Mouse (Mus musculus) heart, embryonic 10.5 days (tissue): ENCODE data around the gene Adora2b. TPM values are rescaled to one million over a fixed set of nuclear protein-coding genes. Genes with fewer than 3 reads are reported as not detected.

ENCODE experiments used
- DNase-seq: peaks from one replicate; pipeline ENCODE4 v3.0.0-alpha.2; 2017; ENCODE audit warnings: low spot score
- H3K27ac ChIP-seq: fragments of 300-500 bp; sonication (generic); 2 replicates; pipeline ENCODE4 v1.5.1; 2016; ENCODE audit warnings: mild to moderate bottlenecking
- H3K27me3 ChIP-seq: fragments of 300-500 bp; sonication (generic); 2 replicates; pipeline ENCODE4 v1.6.1; 2016; ENCODE audit warnings: mild to moderate bottlenecking; ENCODE audit not compliant: poor library complexity, insufficient read depth, severe bottlenecking
- H3K36me3 ChIP-seq: fragments of 300-500 bp; sonication (generic); 2 replicates; pipeline ENCODE4 v1.6.1; 2016; ENCODE audit warnings: mild to moderate bottlenecking, moderate library complexity
- H3K4me1 ChIP-seq: fragments of 300-500 bp; sonication (generic); 2 replicates; pipeline ENCODE4 v1.6.1; 2016; ENCODE audit warnings: mild to moderate bottlenecking
- H3K4me3 ChIP-seq: fragments of 300-500 bp; sonication (generic); 2 replicates; pipeline ENCODE4 v1.5.1; 2016; ENCODE audit warnings: mild to moderate bottlenecking, moderate library complexity
- H3K9me3 ChIP-seq: fragments of 300-500 bp; sonication (generic); 2 replicates; pipeline ENCODE4 v1.6.1; 2016; ENCODE audit warnings: mild to moderate bottlenecking, moderate library complexity
- WGBS: fragments of 180-500 bp; shearing (Covaris S2); methylation state at CpG from one replicate; pipeline ENCODE4 v1.1.7; 2016; 5-methylcytosine and 5-hydroxymethylcytosine counted together
- polyA plus RNA-seq: library from polyadenylated mRNA; unstranded; fragments of >200 nt; fragmentation: Nextera tagmentation; extraction: Ambion mirVana; gene quantifications from 2 replicates; pipeline ENCODE4 v1.2.1, GENCODE M21; 2016

Adora2b gene
- 0.79 and 1.7 TPM in 2 replicates for polyA plus RNA-seq

GRCm38 (mm10) chr11:62248401-62249244, at the start of gene Adora2b:
Adora2b (plus strand) TSS chr11:62248984.
- peak; percentile 89 for DNase-seq
- H3K4me3 ChIP-seq, result peak within 1 kb of the TSS; percentile 77
- peaks cover 23% of the 10 kb centered on the region for H3K4me1 ChIP-seq
- H3K27ac ChIP-seq, result peak within 1 kb of the TSS; percentile 45
- WGBS, result under 1% methylated on average over 69 of the region's 69 CpGs
- H3K9me3 ChIP-seq, result 0 out of 2 replicates have a peak, but pooled peaks cover 6% of the 10 kb centered on the region
- peaks cover 53% of the 10 kb centered on the region for H3K27me3 ChIP-seq
- H3K36me3 ChIP-seq, result no peaks in the 10 kb centered on the region

GRCm38 (mm10) chr11:62200901-62201512, 47.8 kb upstream of the Adora2b start:
- Histone ChIP-seq H3K4me3 (no peak overlapping the region), H3K27ac (no peak overlapping the region), H3K4me1 (no peaks in the 10 kb centered on the region), H3K36me3 (no peaks in the 10 kb centered on the region), H3K9me3 (no peaks in the 10 kb centered on the region), H3K27me3 (no peaks in the 10 kb centered on the region)
- WGBS, result 73% methylated on average over 5 of the region's 5 CpGs
- peak; percentile 69 for DNase-seq

GRCm38 (mm10) chr11:62202645-62203044, 46.1 kb upstream of the Adora2b start:
- WGBS, result 66% methylated on average over 1 of the region's 1 CpGs
- Histone ChIP-seq H3K27me3 (no peaks in the 10 kb centered on the region), H3K4me3 (no peak overlapping the region), H3K4me1 (no peaks in the 10 kb centered on the region), H3K36me3 (no peaks in the 10 kb centered on the region), H3K27ac (no peak overlapping the region), H3K9me3 (no peaks in the 10 kb centered on the region)
- DNase-seq, result no peak

- WGBS, result 81% methylated on average over 2 of the region's 2 CpGs
- no peaks in the 10 kb centered on the region for H3K4me1 ChIP-seq
These were observed 39.7 kb upstream of the Adora2b start for GRCm38 (mm10) chr11:62209111-62209510.

GRCm38 (mm10) chr11:62209891-62210290, 38.9 kb upstream of the Adora2b start:
- H3K27me3 ChIP-seq, result no peaks in the 10 kb centered on the region
- H3K36me3 ChIP-seq, result no peaks in the 10 kb centered on the region
- no peaks in the 10 kb centered on the region for H3K9me3 ChIP-seq
- no peaks in the 10 kb centered on the region for H3K4me1 ChIP-seq
- DNase-seq, result peak; percentile 58
- no peak overlapping the region for H3K27ac ChIP-seq
- no peak overlapping the region for H3K4me3 ChIP-seq
- WGBS, result 47% methylated on average over 4 of the region's 4 CpGs

More at GRCm38 (mm10) chr11:62209111-62209510, 39.7 kb upstream of the Adora2b start:
- Histone ChIP-seq H3K4me3 (no peak overlapping the region), H3K9me3 (no peaks in the 10 kb centered on the region), H3K36me3 (no peaks in the 10 kb centered on the region), H3K27me3 (no peaks in the 10 kb centered on the region), H3K27ac (no peak overlapping the region; the same call in 1 of the 2 replicates)
- peak; percentile 20 for DNase-seq

- WGBS, result 83% methylated on average over 12 of the region's 12 CpGs
- no peak overlapping the region for H3K4me3 ChIP-seq
- H3K27me3 ChIP-seq, result no peaks in the 10 kb centered on the region
- peak; percentile 46 for DNase-seq
- H3K27ac ChIP-seq, result no peak overlapping the region
- H3K36me3 ChIP-seq, result no peaks in the 10 kb centered on the region
- H3K9me3 ChIP-seq, result no peaks in the 10 kb centered on the region
- H3K4me1 ChIP-seq, result no peaks in the 10 kb centered on the region
These were observed 35.3 kb upstream of the Adora2b start for GRCm38 (mm10) chr11:62213384-62213989.

- WGBS, result 63% methylated on average over 2 of the region's 2 CpGs
- H3K27me3 ChIP-seq, result no peaks in the 10 kb centered on the region
- H3K4me3 ChIP-seq, result no peak overlapping the region
- no peaks in the 10 kb centered on the region for H3K9me3 ChIP-seq
- 0 out of 2 replicates have a peak, but pooled peaks cover 3% of the 10 kb centered on the region for H3K4me1 ChIP-seq
- DNase-seq, result no peak
- no peak overlapping the region for H3K27ac ChIP-seq
- H3K36me3 ChIP-seq, result no peaks in the 10 kb centered on the region
These were observed 33.7 kb upstream of the Adora2b start for GRCm38 (mm10) chr11:62215107-62215506.

- DNase-seq, result no peak
- Histone ChIP-seq H3K36me3 (no peaks in the 10 kb centered on the region), H3K4me3 (no peak overlapping the region), H3K27ac (no peak overlapping the region), H3K9me3 (no peaks in the 10 kb centered on the region), H3K4me1 (peaks cover 23% of the 10 kb centered on the region), H3K27me3 (no peaks in the 10 kb centered on the region)
- WGBS, result 82% methylated on average over 6 of the region's 6 CpGs
These were observed 31.0 kb upstream of the Adora2b start for GRCm38 (mm10) chr11:62217751-62218150.

- DNase-seq, result no peak
- Histone ChIP-seq H3K36me3 (no peaks in the 10 kb centered on the region), H3K27ac (no peak overlapping the region), H3K4me3 (no peak overlapping the region), H3K9me3 (no peaks in the 10 kb centered on the region), H3K27me3 (no peaks in the 10 kb centered on the region), H3K4me1 (peaks cover 23% of the 10 kb centered on the region)
- WGBS, result 52% methylated on average over 7 of the region's 7 CpGs
These were observed 27.9 kb upstream of the Adora2b start for GRCm38 (mm10) chr11:62220756-62221510.

- DNase-seq, result no peak
- 84% methylated on average over 5 of the region's 5 CpGs for WGBS
These were observed 25.4 kb upstream of the Adora2b start for GRCm38 (mm10) chr11:62223416-62223815.

GRCm38 (mm10) chr11:62223962-62224361, 24.8 kb upstream of the Adora2b start:
- Histone ChIP-seq H3K9me3 (no peaks in the 10 kb centered on the region), H3K27me3 (no peaks in the 10 kb centered on the region), H3K4me3 (no peak overlapping the region), H3K27ac (no peak overlapping the region), H3K4me1 (peaks cover 23% of the 10 kb centered on the region), H3K36me3 (no peaks in the 10 kb centered on the region)
- 90% methylated on average over 7 of the region's 7 CpGs for WGBS
- no peak for DNase-seq

More at GRCm38 (mm10) chr11:62223416-62223815, 25.4 kb upstream of the Adora2b start:
- no peaks in the 10 kb centered on the region for H3K36me3 ChIP-seq
- H3K9me3 ChIP-seq, result no peaks in the 10 kb centered on the region
- H3K4me3 ChIP-seq, result no peak overlapping the region
- no peaks in the 10 kb centered on the region for H3K27me3 ChIP-seq
- no peak overlapping the region for H3K27ac ChIP-seq
- peaks cover 23% of the 10 kb centered on the region for H3K4me1 ChIP-seq

- Histone ChIP-seq H3K27me3 (no peaks in the 10 kb centered on the region), H3K4me1 (peaks cover 19% of the 10 kb centered on the region), H3K36me3 (no peaks in the 10 kb centered on the region), H3K4me3 (no peak overlapping the region), H3K9me3 (no peaks in the 10 kb centered on the region), H3K27ac (no peak overlapping the region)
- no peak for DNase-seq
- WGBS, result 66% methylated on average over 4 of the region's 4 CpGs
These were observed 24.0 kb upstream of the Adora2b start for GRCm38 (mm10) chr11:62224797-62225196.
